Mouse (Mus musculus) gastrocnemius, postnatal 36 days (tissue): ENCODE results near the gene Cbfa2t2. TPM values are rescaled to one million over a fixed set of nuclear protein-coding genes. Genes with fewer than 3 reads are reported as not detected.

Experiments
- DNase-seq, 2 experiments: peaks; one replicate each; pipeline ENCODE4 v3.0.0; 2022
- intact Hi-C: fragments of 180-260 bp; cut with DNase I; formaldehyde crosslinking; loops from one replicate; pipeline ENCODE4 v1.15.1; 2025
- total RNA-seq, 2 experiments: library from RNA; stranded (reverse); gene quantifications; 2 replicates each; pipeline ENCODE4 v1.2.3; 2021

The Cbfa2t2 gene
- total RNA-seq, 2 experiments from 2014 or later: 12.2 to 16.3 TPM

DNA sequence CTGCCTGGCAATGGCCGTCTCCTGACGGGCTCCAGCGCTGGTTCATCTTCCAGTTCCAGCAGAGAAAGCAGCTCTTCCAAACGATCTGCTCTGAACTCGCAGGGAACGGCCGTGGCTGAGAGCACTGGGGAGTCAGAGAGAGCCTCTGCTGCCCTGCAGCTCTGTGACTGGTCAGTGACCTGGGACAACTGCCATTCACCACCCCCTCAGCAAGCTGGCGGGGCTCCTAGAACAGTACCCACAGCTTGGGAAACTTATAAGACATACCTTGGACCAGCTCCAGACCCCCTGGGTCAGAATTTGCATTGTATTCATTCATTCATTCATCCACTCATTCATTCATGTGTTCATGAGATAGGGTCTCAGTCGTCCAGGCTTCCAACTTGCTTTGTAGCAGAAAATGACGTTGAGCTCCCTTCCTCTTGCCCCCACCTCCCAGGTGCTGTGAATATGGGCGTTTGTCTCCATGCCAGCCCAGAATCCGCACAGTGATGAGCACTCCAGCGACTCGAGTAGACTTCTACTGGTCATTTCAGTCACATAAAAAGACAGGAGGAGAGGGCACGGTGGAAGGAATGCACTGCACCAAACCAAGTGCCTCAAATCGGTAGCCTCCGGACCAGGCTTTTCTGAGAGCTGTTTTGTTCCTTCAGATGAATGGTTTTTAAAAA lies 148.8 kb downstream of the Cbfa2t2 start:
- intact Hi-C loops: no loop called here
- DNase-seq: no peak

GRCm38 (mm10) chr2:154586405-154586804 lies 150.1 kb downstream of the Cbfa2t2 start:
- intact Hi-C loops: no loop called here
- DNase-seq: no peak

Other genes starting within 250 kb of the Cbfa2t2 start
- not detected for gene Bpifb1, start 245.7 kb upstream of the Cbfa2t2 start, total RNA-seq
- not detected for gene Bpifb5, start 212.7 kb upstream of the Cbfa2t2 start, total RNA-seq
- gene Bpifb9a, start 178.6 kb upstream of the Cbfa2t2 start, total RNA-seq: not detected
- gene Bpifb9b, start 129.3 kb upstream of the Cbfa2t2 start, total RNA-seq: not detected
- 10 to 100 TPM; 11.1 to 12.5 TPM for gene Cdk5rap1, start 63.5 kb upstream of the Cbfa2t2 start, total RNA-seq
- 100 to 1,000 TPM; 221 to 230 TPM for gene Snta1, start 28.4 kb upstream of the Cbfa2t2 start, total RNA-seq
- gene 1700003F12Rik, start 110.6 kb downstream of the Cbfa2t2 start, total RNA-seq: not detected
- not detected for gene Actl10, start 115.3 kb downstream of the Cbfa2t2 start, total RNA-seq
- gene Necab3, start 122.4 kb downstream of the Cbfa2t2 start, total RNA-seq: under 1 TPM; 0.27 to 0.28 TPM
- under 1 TPM; 0.48 to 0.69 TPM for gene E2f1, start 133.4 kb downstream of the Cbfa2t2 start, total RNA-seq
- 10 to 100 TPM; 10.8 to 11.8 TPM for gene Pxmp4, start 167.2 kb downstream of the Cbfa2t2 start, total RNA-seq
- 1 to 10 TPM; 2.2 to 2.3 TPM for gene Zfp341, start 176.8 kb downstream of the Cbfa2t2 start, total RNA-seq
- not detected for gene 4930519P11Rik, start 177.0 kb downstream of the Cbfa2t2 start, total RNA-seq
- gene Chmp4b, start 215.2 kb downstream of the Cbfa2t2 start, total RNA-seq: 100 to 1,000 TPM; 102 to 107 TPM